Comparison of ENCODE assay signal across 8 mouse cellular contexts in the genomic region with DNA sequence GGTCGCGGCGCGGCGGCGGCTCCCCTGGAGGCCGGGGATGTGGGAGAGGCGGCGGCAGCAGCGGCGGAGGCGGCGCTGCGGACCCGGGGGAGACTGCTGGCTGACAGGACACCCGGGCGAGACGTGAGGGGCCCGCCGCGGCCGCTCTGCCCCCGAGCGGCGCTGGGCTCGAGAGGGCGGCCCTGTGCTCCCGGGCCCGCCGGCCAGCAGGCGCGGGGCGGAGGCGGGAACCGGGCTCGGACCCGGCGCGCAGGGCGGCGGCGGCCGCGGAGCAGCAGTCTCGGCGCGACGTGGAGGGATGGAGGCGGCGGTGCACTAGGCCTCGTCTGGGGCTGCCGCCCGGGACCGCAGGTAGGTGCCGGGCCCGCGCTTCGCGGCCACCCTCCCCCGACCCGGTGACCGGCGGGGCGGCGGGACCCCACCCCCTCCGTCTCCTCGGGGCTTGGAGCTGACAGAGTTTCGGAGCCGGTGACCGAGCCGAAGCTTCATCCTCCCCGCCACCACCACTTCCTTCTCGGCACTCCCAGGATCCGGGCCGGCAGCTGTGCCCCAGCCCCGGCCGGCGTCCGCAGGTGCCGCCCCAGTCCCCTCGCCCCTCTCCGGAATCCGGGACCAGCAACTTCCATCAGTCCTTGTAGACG. TPM values are rescaled to one million over a fixed set of nuclear protein-coding genes. Genes with fewer than 3 reads are reported as not detected.
DNase-seq lines count a peak whose midpoint lies in the region; ATAC-seq and TF ChIP-seq lines count a peak whose summit lies in the region.

Gene Vps54 (plus strand): TSS at position 261 of the 641 bp plus-strand sequence.

- peaks cover 11% of the 10 kb centered on the region for H3K4me1 ChIP-seq in bone marrow macrophage, adult 2 months (ENCODE audit: control insufficient read depth, insufficient read depth, low read length)
- peaks cover 19% of the 10 kb centered on the region for H3K4me1 ChIP-seq in forebrain, embryonic 10.5 days
- peaks cover 12% of the 10 kb centered on the region for H3K4me1 ChIP-seq in heart, embryonic 15.5 days (replicated peaks)
- peaks cover 7% of the 10 kb centered on the region for H3K4me1 ChIP-seq in liver, embryonic 16.5 days (ENCODE audit: control insufficient read depth, low read depth, low read length)
- H3K4me1 ChIP-seq in neural tube, embryonic 12.5 days = peaks cover 5% of the 10 kb centered on the region; the same call in 1 of the 2 replicates

- no peaks in the 10 kb centered on the region for H3K36me3 ChIP-seq in forebrain, embryonic 10.5 days (replicated peaks)
- H3K36me3 ChIP-seq in heart, embryonic 15.5 days = no peaks in the 10 kb centered on the region
- H3K36me3 ChIP-seq in liver, embryonic 16.5 days (ENCODE audit: control insufficient read depth, insufficient read depth) = no peaks in the 10 kb centered on the region
- H3K36me3 ChIP-seq in neural tube, embryonic 12.5 days = no peaks in the 10 kb centered on the region

- H3K9ac ChIP-seq in heart, embryonic 15.5 days = peak within 1 kb of the TSS; percentile 99
- peak within 1 kb of the TSS; percentile 96 for H3K9ac ChIP-seq in liver, embryonic 16.5 days (ENCODE audit: low read depth, low read length)
- peak within 1 kb of the TSS; percentile 99 for H3K9ac ChIP-seq in neural tube, embryonic 12.5 days

- H3K9me3 ChIP-seq in forebrain, embryonic 10.5 days = no peaks in the 10 kb centered on the region
- no peaks in the 10 kb centered on the region for H3K9me3 ChIP-seq in heart, embryonic 15.5 days (replicated peaks)
- H3K9me3 ChIP-seq in liver, embryonic 16.5 days (replicated peaks; ENCODE audit: control insufficient read depth, low read length) = no peaks in the 10 kb centered on the region
- no peaks in the 10 kb centered on the region for H3K9me3 ChIP-seq in neural tube, embryonic 12.5 days

- WGBS in forebrain, embryonic 10.5 days = under 1% methylated on average over 81 of the region's 84 CpGs
- under 1% methylated on average over 72 of the region's 84 CpGs for WGBS in heart, embryonic 15.5 days
- 0% methylated on average over 50 of the region's 84 CpGs for WGBS in liver, embryonic 16.5 days (ENCODE audit: insufficient replicate concordance)
- under 1% methylated on average over 64 of the region's 84 CpGs for WGBS in neural tube, embryonic 12.5 days

- no peaks in the 10 kb centered on the region for H3K27me3 ChIP-seq in forebrain, embryonic 10.5 days (ENCODE audit: poor library complexity, severe bottlenecking)
- no peaks in the 10 kb centered on the region for H3K27me3 ChIP-seq in heart, embryonic 15.5 days
- H3K27me3 ChIP-seq in liver, embryonic 16.5 days (ENCODE audit: control insufficient read depth, insufficient read depth, low read depth, low read length) = no peaks in the 10 kb centered on the region
- no peaks in the 10 kb centered on the region for H3K27me3 ChIP-seq in neural tube, embryonic 12.5 days (replicated peaks)

- peak within 1 kb of the TSS; percentile 67 for H3K4me2 ChIP-seq in heart, embryonic 15.5 days
- H3K4me2 ChIP-seq in liver, embryonic 16.5 days (ENCODE audit: low read depth, low read length) = peak within 1 kb of the TSS; percentile 87
- peak within 1 kb of the TSS; percentile 68 for H3K4me2 ChIP-seq in neural tube, embryonic 12.5 days (replicated peaks)

- peak within 1 kb of the TSS; percentile 78 for H3K27ac ChIP-seq in bone marrow macrophage, adult 2 months (ENCODE audit: insufficient read depth, low read depth, low read length)
- H3K27ac ChIP-seq in forebrain, embryonic 10.5 days = peak within 1 kb of the TSS; percentile 99
- H3K27ac ChIP-seq in heart, embryonic 15.5 days = peak within 1 kb of the TSS; percentile 98
- peak within 1 kb of the TSS; percentile 89 for H3K27ac ChIP-seq in liver, embryonic 16.5 days (ENCODE audit: low read length)
- peak within 1 kb of the TSS; percentile 95 for H3K27ac ChIP-seq in neural tube, embryonic 12.5 days

- peak within 1 kb of the TSS; percentile 89 for H3K4me3 ChIP-seq in bone marrow macrophage, adult 2 months (ENCODE audit: insufficient read depth, low read length)
- H3K4me3 ChIP-seq in forebrain, embryonic 10.5 days = peak within 1 kb of the TSS; percentile 72
- H3K4me3 ChIP-seq in heart, embryonic 15.5 days = peak within 1 kb of the TSS; percentile 95
- H3K4me3 ChIP-seq in liver, embryonic 16.5 days (ENCODE audit: low read depth, low read length) = peak within 1 kb of the TSS; percentile 94
- peak within 1 kb of the TSS; percentile 99 for H3K4me3 ChIP-seq in neural tube, embryonic 12.5 days

- no peak for TF ChIP-seq POLR2A in bone marrow macrophage, adult 2 months (IDR thresholded peaks at IDR 0.05; ENCODE audit: borderline replicate concordance, low read depth, low read length)

- TF ChIP-seq CTCF in bone marrow macrophage, adult 2 months (IDR thresholded peaks at IDR 0.05; ENCODE audit: low read depth, low read length) = no peak

- peak; percentile 77 for ATAC-seq in heart, embryonic 15.5 days (replicated peaks; ENCODE audit: insufficient number of reproducible peaks, insufficient read depth, low FRiP score, low read depth)
- peak; percentile 86 for ATAC-seq in liver, embryonic 16.5 days (ENCODE audit: low read depth)
- ATAC-seq in neural tube, embryonic 12.5 days (ENCODE audit: low FRiP score, low read depth) = peak; percentile 83

- DNase-seq in CD4-positive, CD25-positive, alpha-beta regulatory T cell, adult 2 months (ENCODE audit: low read depth, low spot score) = peak; percentile 63
- peak; percentile 58 for DNase-seq in forebrain, embryonic 10.5 days (ENCODE audit: extremely low spot score, low spot score)
- DNase-seq in kidney, postnatal 14 days = peak; percentile 75
- peak; percentile 72 for DNase-seq in testis, postnatal 14 days (ENCODE audit: low spot score)

RNA-seq across cellular contexts. Expression of gene Vps54, which starts in this region (rescaled TPM):
- 32.8 and 33.2 TPM in 2 replicates for polyA plus RNA-seq in bone marrow macrophage, adult 2 months (2012; ENCODE audit: insufficient read depth, insufficient read length, missing spikeins)
- polyA plus RNA-seq in forebrain, embryonic 10.5 days (2016; fragmentation: Nextera tagmentation; extraction: Ambion mirVana) = 11.2 and 12.3 TPM in 2 replicates
- polyA plus RNA-seq in heart, embryonic 15.5 days (2015; fragmentation: Nextera tagmentation; extraction: Ambion mirVana) = 7.6 and 10.0 TPM in 2 replicates
- 2.9 and 3.0 TPM in 2 replicates for polyA plus RNA-seq in liver, embryonic 16.5 days (2015; fragmentation: Nextera tagmentation; extraction: Ambion mirVana)
- 16.6 and 17.1 TPM in 2 replicates for polyA plus RNA-seq in neural tube, embryonic 12.5 days (2016; fragmentation: Nextera tagmentation; extraction: Ambion mirVana)

Comparison
In these comparisons a context has a peak if more than half of its experiments do, and no peak if none do; other contexts are left out.
1. Peak in every context shown above with its lines: DNase-seq, ATAC-seq, H3K4me3 ChIP-seq and H3K27ac ChIP-seq.